In genomic region chr1:58210203-58210602, GRCm38 (mm10) we compare ENCODE assay signal across 9 mouse cellular contexts. TPM values are rescaled to one million over a fixed set of nuclear protein-coding genes. Genes with fewer than 3 reads are reported as not detected.
DNase-seq lines count a peak whose midpoint lies in the region; ATAC-seq and TF ChIP-seq lines count a peak whose summit lies in the region.
"Had no signal": no experiment of that assay in that cellular context is flagged by ENCODE, and none has a peak within 500 bp of the region (broad histone marks: within the 10 kb centered on the region; RNA-seq: fewer than 3 reads in every experiment).

Aox4 (plus strand) TSS chr1:58210397.

- intact Hi-C loops in heart, postnatal 10 days (cut with DNase I): no loop called here

- TF ChIP-seq CTCF in kidney, adult 2 months (conservative IDR thresholded peaks at IDR 0.05; ENCODE audit: insufficient read depth, insufficient read length, low read depth, low read length): no peak

- peak; percentile 62 for DNase-seq in kidney, adult 2 months
- DNase-seq in frontal cortex, adult 2 months (ENCODE audit: extremely low spot score in 1 of 2, low spot score in 1 of 2): peak; percentile 12 to 73
- DNase-seq in left cerebral cortex, adult 11 months (ENCODE audit: low spot score): peak; percentile 14
- DNase-seq in right cerebral cortex, postnatal 36 days (ENCODE audit: low spot score in 2 of 2): peak; percentile 38 to 44
- no peak for DNase-seq in MN1 (ENCODE audit: low spot score)
- DNase-seq in heart, postnatal 10 days: no peak
- no peak for DNase-seq in heart, adult 18-20 months

- H3K27me3 ChIP-seq in kidney, adult 2 months (replicated peaks; ENCODE audit: control insufficient read depth, insufficient read depth, low read length): no peaks in the 10 kb centered on the region
- H3K27me3 ChIP-seq in kidney, embryonic 14.5 days (ENCODE audit: control insufficient read depth, insufficient read depth, low read length): no peaks in the 10 kb centered on the region
- H3K27me3 ChIP-seq: embryonic facial prominence, embryonic 13.5 days had no signal

- no peak for TF ChIP-seq POLR2A in kidney, adult 2 months (IDR thresholded peaks at IDR 0.05; ENCODE audit: low read depth, low read length)

- H3K4me3 ChIP-seq in kidney, adult 2 months (ENCODE audit: insufficient read depth, low read depth, low read length): no peak within 1 kb of the TSS
- H3K4me3 ChIP-seq in kidney, embryonic 14.5 days (ENCODE audit: low read length): no peak within 1 kb of the TSS
- H3K4me3 ChIP-seq: embryonic facial prominence, embryonic 13.5 days had no signal

- H3K4me2 ChIP-seq in kidney, embryonic 14.5 days (replicated peaks; ENCODE audit: low read depth, low read length): no peak within 1 kb of the TSS
- H3K4me2 ChIP-seq: embryonic facial prominence, embryonic 13.5 days had no signal

- no peak for ATAC-seq in kidney, embryonic 14.5 days (ENCODE audit: low FRiP score, low TSS enrichment)

- 30% methylated on average over 17 of the region's 17 CpGs for WGBS in kidney, adult 2 months
- WGBS in kidney, embryonic 14.5 days: 66% methylated on average over 17 of the region's 17 CpGs

- no peak within 1 kb of the TSS for H3K9ac ChIP-seq in kidney, embryonic 14.5 days (ENCODE audit: low read depth, low read length)
- H3K9ac ChIP-seq: embryonic facial prominence, embryonic 13.5 days had no signal

- no peaks in the 10 kb centered on the region for H3K36me3 ChIP-seq in kidney, adult 2 months (ENCODE audit: control insufficient read depth, insufficient read depth, low read length)
- H3K36me3 ChIP-seq in kidney, embryonic 14.5 days (ENCODE audit: control insufficient read depth, insufficient read depth, low read length): no peaks in the 10 kb centered on the region
- H3K36me3 ChIP-seq: embryonic facial prominence, embryonic 13.5 days had no signal

- H3K9me3 ChIP-seq in kidney, embryonic 14.5 days (ENCODE audit: control insufficient read depth, low read length): no peaks in the 10 kb centered on the region
- H3K9me3 ChIP-seq: embryonic facial prominence, embryonic 13.5 days had no signal

- no peak within 1 kb of the TSS for H3K27ac ChIP-seq in kidney, adult 2 months (ENCODE audit: insufficient read depth, low read depth, low read length)
- H3K27ac ChIP-seq in kidney, embryonic 14.5 days (ENCODE audit: low read depth, low read length): no peak within 1 kb of the TSS
- H3K27ac ChIP-seq: embryonic facial prominence, embryonic 13.5 days had no signal

- no peaks in the 10 kb centered on the region for H3K4me1 ChIP-seq in kidney, adult 2 months (ENCODE audit: control insufficient read depth, insufficient read depth, low read length)
- no peaks in the 10 kb centered on the region for H3K4me1 ChIP-seq in kidney, embryonic 14.5 days (ENCODE audit: control insufficient read depth, insufficient read depth, low read length)

RNA-seq across cellular contexts. Expression of gene Aox4, which starts in this region (rescaled TPM):
- polyA plus RNA-seq in kidney, adult 2 months (2012; rRNA removed): 0.04 and 0.14 TPM in 2 replicates
- 0.14 TPM in 1 of 2 replicates, not detected in the other for polyA plus RNA-seq in kidney, embryonic 14.5 days (2014; fragmentation: Nextera tagmentation; extraction: Ambion mirVana)
- 0.55 and 1.2 TPM in 2 replicates for polyA plus RNA-seq in frontal cortex, adult 2 months (2012; rRNA removed)
- not detected for total RNA-seq in heart, postnatal 10 days (2021)
- not detected for total RNA-seq in heart, adult 18-20 months (2021)

Comparison
In these comparisons a context has a peak if more than half of its experiments do, and no peak if none do; other contexts are left out.
1. Peak in DNase-seq in kidney, adult 2 months; RNA of the gene not detected or under 1 TPM.
2. DNase-seq: peak in frontal cortex, adult 2 months (2 of 2), left cerebral cortex, adult 11 months (single experiment) and right cerebral cortex, postnatal 36 days (2 of 2); none in MN1 (single experiment), heart, postnatal 10 days (0 of 2) and heart, adult 18-20 months (0 of 2).